Mouse (Mus musculus) heart, adult 10 weeks (tissue): Measurements from ENCODE around the gene Scgb1b24. TPM values are rescaled to one million over a fixed set of nuclear protein-coding genes. Genes with fewer than 3 reads are reported as not detected.

Experiments
- polyA plus RNA-seq: library from polyadenylated mRNA; stranded (reverse); fragments of 350-450 nt; fragmentation: Illumina TruSeq; extraction: RNeasy Lipid Tissue Mini Kit (QIAGEN cat#74804); gene quantifications from one replicate; pipeline ENCODE4 v1.2.3, GENCODE M21; 2014; ENCODE audit warnings: low read depth, low replicate concordance

The Scgb1b24 gene
- polyA plus RNA-seq: not detected

GRCm38 (mm10) chr7:33743499-33743898 is at the start of gene Scgb1b24:
Gene Scgb1b24, plus strand, starts transcription at chr7:33743799.

GRCm38 (mm10) chr7:33739212-33739611 is 4.4 kb upstream of the Scgb1b24 start, which contains the start of gene Scgb2b24:
Gene Scgb2b24, minus strand, starts transcription at chr7:33739312.

Other genes with a start within 250 kb of the Scgb1b24 start
- gene Scgb2b21, start 223.3 kb upstream of the Scgb1b24 start, polyA plus RNA-seq: not detected
- gene Scgb2b24, start 4.5 kb upstream of the Scgb1b24 start, polyA plus RNA-seq: not detected
- gene Scgb2b26, start 201.2 kb downstream of the Scgb1b24 start, polyA plus RNA-seq: not detected